Mouse (Mus musculus) testis, adult 2 months (tissue): Measurements from ENCODE around the gene Trpc4. TPM values are rescaled to one million over a fixed set of nuclear protein-coding genes. Genes with fewer than 3 reads are reported as not detected.
A peak's percentile ranks its signal among the peaks of the same experiment; 100 is the strongest.

Experiments used
- H3K27ac ChIP-seq: fragments of 200-500 bp; 2 replicates; pipeline ENCODE4 v1.5.1; 2012; ENCODE audit warnings: low read depth, low read length; ENCODE audit not compliant: control insufficient read depth, insufficient read depth
- H3K27me3 ChIP-seq: fragments of 200-500 bp; 2 replicates; pipeline ENCODE4 v1.6.1; 2012; ENCODE audit warnings: mild to moderate bottlenecking, low read length, moderate library complexity; ENCODE audit not compliant: control insufficient read depth, insufficient read depth
- H3K36me3 ChIP-seq: fragments of 200-500 bp; 2 replicates; pipeline ENCODE4 v1.6.1; 2012; ENCODE audit warnings: mild to moderate bottlenecking, low read length; ENCODE audit not compliant: control insufficient read depth, insufficient read depth
- H3K4me1 ChIP-seq: fragments of 200-500 bp; 2 replicates; pipeline ENCODE4 v1.6.1; 2012; ENCODE audit warnings: low read length; ENCODE audit not compliant: control insufficient read depth, insufficient read depth
- H3K4me3 ChIP-seq: fragments of 200-500 bp; 2 replicates; pipeline ENCODE4 v1.5.1; 2012; ENCODE audit warnings: low read depth, mild to moderate bottlenecking, low read length, moderate library complexity, mixed read lengths; ENCODE audit not compliant: control insufficient read depth
- CTCF ChIP-seq: fragments of 200-500 bp; IDR thresholded peaks from 2 replicates; pipeline ENCODE4 v1.5.1; 2012; ENCODE audit warnings: low read depth, mild to moderate bottlenecking, inconsistent platforms, low read length, moderate library complexity; ENCODE audit not compliant: control insufficient read depth, insufficient read depth, insufficient replicate concordance
- POLR2A ChIP-seq: fragments of 200-500 bp; IDR thresholded peaks from 2 replicates; pipeline ENCODE4 v1.6.1; 2012; ENCODE audit warnings: low read depth, mild to moderate bottlenecking, inconsistent platforms, low read length, moderate library complexity; ENCODE audit not compliant: control insufficient read depth
- polyA plus RNA-seq: library from polyadenylated mRNA; depleted of rRNA; stranded (reverse); fragments of >200 nt; gene quantifications from 2 replicates; pipeline ENCODE4 v1.2.3, GENCODE M21; 2012

The Trpc4 gene
- polyA plus RNA-seq, 1 experiment = not detected

- no peak overlapping the region for H3K27ac ChIP-seq
- no peaks in the 10 kb centered on the region for H3K27me3 ChIP-seq
- no peak overlapping the region for H3K4me3 ChIP-seq
- no peaks in the 10 kb centered on the region for H3K4me1 ChIP-seq
- H3K36me3 ChIP-seq = no peaks in the 10 kb centered on the region
- TF ChIP-seq CTCF (no peak), POLR2A (no peak)
Observed at GRCm38 (mm10) chr3:54269180-54269579, 113.3 kb downstream of the Trpc4 start.

- Histone ChIP-seq H3K4me3 (no peak overlapping the region), H3K36me3 (no peaks in the 10 kb centered on the region), H3K27ac (no peak overlapping the region), H3K27me3 (no peaks in the 10 kb centered on the region), H3K4me1 (no peaks in the 10 kb centered on the region)
- TF ChIP-seq CTCF (no peak), POLR2A (no peak)
Observed at GRCm38 (mm10) chr3:54274651-54275050, 118.8 kb downstream of the Trpc4 start.

GRCm38 (mm10) chr3:54289731-54290130 is 133.9 kb downstream of the Trpc4 start:
- H3K4me1 ChIP-seq = no peaks in the 10 kb centered on the region
- H3K27me3 ChIP-seq = no peaks in the 10 kb centered on the region
- no peak overlapping the region for H3K4me3 ChIP-seq

GRCm38 (mm10) chr3:54310604-54311003 is 154.8 kb downstream of the Trpc4 start:
- no peaks in the 10 kb centered on the region for H3K4me1 ChIP-seq
- TF ChIP-seq CTCF (no peak), POLR2A (no peak)
- no peaks in the 10 kb centered on the region for H3K27me3 ChIP-seq
- H3K27ac ChIP-seq = no peak overlapping the region
- no peak overlapping the region for H3K4me3 ChIP-seq
- no peaks in the 10 kb centered on the region for H3K36me3 ChIP-seq

More at GRCm38 (mm10) chr3:54289731-54290130, 133.9 kb downstream of the Trpc4 start:
- Histone ChIP-seq H3K36me3 (no peaks in the 10 kb centered on the region), H3K27ac (no peak overlapping the region)
- TF ChIP-seq POLR2A (no peak), CTCF (no peak)

- Histone ChIP-seq H3K36me3 (no peaks in the 10 kb centered on the region), H3K4me3 (no peak overlapping the region), H3K4me1 (no peaks in the 10 kb centered on the region), H3K27ac (no peak overlapping the region), H3K27me3 (no peaks in the 10 kb centered on the region)
- no peak for TF ChIP-seq CTCF
- no peak for TF ChIP-seq POLR2A
Observed at GRCm38 (mm10) chr3:54314055-54314454, 158.2 kb downstream of the Trpc4 start.

- TF ChIP-seq CTCF (peak; percentile 67; the same call in 1 of the 2 replicates), POLR2A (no peak)
- H3K4me1 ChIP-seq = no peaks in the 10 kb centered on the region; the same call in 1 of the 2 replicates
- no peaks in the 10 kb centered on the region for H3K27me3 ChIP-seq
- H3K27ac ChIP-seq = no peak overlapping the region
- no peaks in the 10 kb centered on the region for H3K36me3 ChIP-seq
- no peak overlapping the region for H3K4me3 ChIP-seq
Observed at GRCm38 (mm10) chr3:54352891-54353652, 197.2 kb downstream of the Trpc4 start.

- Histone ChIP-seq H3K36me3 (no peaks in the 10 kb centered on the region), H3K27me3 (no peaks in the 10 kb centered on the region), H3K4me1 (no peaks in the 10 kb centered on the region; the same call in 1 of the 2 replicates), H3K27ac (no peak overlapping the region), H3K4me3 (no peak overlapping the region)
- TF ChIP-seq CTCF (no peak), POLR2A (no peak)
Observed at GRCm38 (mm10) chr3:54357561-54357960, 201.7 kb downstream of the Trpc4 start.
